Mouse (Mus musculus) liver, adult 2 months (tissue): Measurements from ENCODE around the gene Fam131a.

Experiments used
- CTCF ChIP-seq: fragments of 200-500 bp; IDR thresholded peaks from 2 replicates; pipeline ENCODE4 v1.5.1; 2011; ENCODE audit warnings: low read depth, low read length, control low read depth
- POLR2A ChIP-seq: fragments of 200-500 bp; IDR thresholded peaks from 2 replicates; pipeline ENCODE4 v1.6.1; 2011; ENCODE audit warnings: low read length, control low read depth; ENCODE audit not compliant: insufficient read depth; ENCODE audit errors: extremely low read depth

DNA sequence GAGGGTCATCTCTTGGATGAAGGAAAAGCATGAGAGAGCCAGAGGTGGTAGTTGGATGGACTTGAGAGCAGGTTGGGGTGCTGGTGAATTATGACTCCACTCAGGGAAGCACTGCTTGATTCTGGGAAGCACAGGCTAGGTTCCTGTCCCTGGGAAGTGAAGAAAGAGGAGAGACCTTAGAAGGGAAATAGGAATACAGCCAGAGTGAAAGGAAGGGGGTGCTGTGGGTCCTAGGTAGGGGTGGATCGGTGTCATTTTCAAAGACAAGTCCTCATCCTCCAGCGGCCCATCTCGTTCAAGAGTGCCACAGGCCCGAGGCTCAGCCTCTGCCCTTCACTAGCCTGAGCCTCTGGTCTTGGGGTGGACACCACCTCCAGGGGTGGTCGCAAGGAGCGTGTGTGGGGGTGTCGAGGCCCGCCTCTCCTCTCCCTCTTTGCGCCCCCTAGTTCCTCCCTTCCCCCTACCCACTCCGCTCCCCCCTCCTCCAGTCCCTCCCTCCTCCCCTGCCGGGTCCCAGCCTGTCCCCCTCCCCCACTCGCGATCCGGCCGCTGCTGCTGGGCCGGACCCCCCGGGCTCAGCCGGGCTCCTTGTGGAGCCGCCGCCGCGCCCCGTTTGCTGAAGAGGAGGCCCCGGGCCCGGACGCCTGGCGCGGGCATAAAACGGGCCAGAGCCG lies 39.3 kb downstream of the Fam131a start:
- TF ChIP-seq CTCF (no peak), POLR2A (no peak)
